Mouse (Mus musculus) erythroblast, embryonic 14.5 days (primary cell): Measurements from ENCODE around the gene Erich2.

Experiments used
- GATA1 ChIP-seq: IDR thresholded peaks from 2 replicates; pipeline ENCODE4 v1.6.1; 2012; ENCODE audit warnings: low read length, inconsistent platforms, mixed read lengths
- TAL1 ChIP-seq: IDR thresholded peaks from 3 replicates; pipeline ENCODE4 v1.6.1; 2012; ENCODE audit warnings: low read length, inconsistent platforms, mixed read lengths

DNA sequence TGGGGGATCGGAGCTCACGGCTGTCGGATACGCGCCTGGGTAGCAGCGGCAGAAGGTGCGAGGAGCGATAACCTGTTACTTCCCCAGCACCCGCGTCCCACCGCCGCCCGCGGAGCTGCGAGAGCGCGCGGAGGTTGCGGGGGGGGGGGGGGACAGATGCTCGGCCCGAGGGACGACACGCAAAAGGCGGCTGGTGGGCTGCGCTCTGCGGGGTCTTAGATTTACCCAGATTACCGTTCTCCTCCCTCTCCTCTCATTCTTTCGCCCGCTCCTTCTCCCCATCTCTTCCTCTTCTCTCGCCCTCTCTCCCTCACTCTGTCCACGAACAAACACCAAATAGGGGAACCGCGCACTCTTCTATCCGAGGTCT lies 54.0 kb downstream of the Erich2 start:
- TF ChIP-seq TAL1, result no peak
- no peak for TF ChIP-seq GATA1
